Mouse (Mus musculus) erythroblast, adult 5-6 weeks (primary cell): ENCODE data around the gene Aprt. TPM values are rescaled to one million over a fixed set of nuclear protein-coding genes. Genes with fewer than 3 reads are reported as not detected.
A peak's percentile ranks its signal among the peaks of the same experiment; 100 is the strongest.

Source experiments
- ATAC-seq: replicated peaks from 2 replicates; pipeline ENCODE4 v1.8.0; 2016; ENCODE audit warnings: moderate number of reproducible peaks, mild to moderate bottlenecking, moderate TSS enrichment, inconsistent platforms; ENCODE audit not compliant: poor library complexity, low FRiP score, severe bottlenecking
- total RNA-seq, 2 experiments: library from RNA; stranded (forward) in 1 of 2; stranded (reverse) in 1 of 2; fragments of 150-400 nt in 1 of 2; fragments of 200-764, 138-1000 nt in 1 of 2; gene quantifications; 2 replicates each; pipeline versions ENCODE4 v1.2.3 to v1.2.4; 2015 to 2017; ENCODE audit warnings: low replicate concordance in 2 of 2

The Aprt gene
- total RNA-seq, 2 experiments from 2014 or later: 20.6 to 85.7 TPM

- peak; percentile 87 for ATAC-seq
These were observed 9.2 kb downstream of the Aprt start, which contains the start of gene Cdt1 for GRCm38 (mm10) chr8:122567361-122568108. Cdt1 (plus strand) TSS chr8:122568015.

- ATAC-seq: 0 out of 2 replicates have a peak, but pooled peaks have one; percentile 0
These were observed 9.9 kb downstream of the Aprt start for GRCm38 (mm10) chr8:122566766-122567165.

DNA sequence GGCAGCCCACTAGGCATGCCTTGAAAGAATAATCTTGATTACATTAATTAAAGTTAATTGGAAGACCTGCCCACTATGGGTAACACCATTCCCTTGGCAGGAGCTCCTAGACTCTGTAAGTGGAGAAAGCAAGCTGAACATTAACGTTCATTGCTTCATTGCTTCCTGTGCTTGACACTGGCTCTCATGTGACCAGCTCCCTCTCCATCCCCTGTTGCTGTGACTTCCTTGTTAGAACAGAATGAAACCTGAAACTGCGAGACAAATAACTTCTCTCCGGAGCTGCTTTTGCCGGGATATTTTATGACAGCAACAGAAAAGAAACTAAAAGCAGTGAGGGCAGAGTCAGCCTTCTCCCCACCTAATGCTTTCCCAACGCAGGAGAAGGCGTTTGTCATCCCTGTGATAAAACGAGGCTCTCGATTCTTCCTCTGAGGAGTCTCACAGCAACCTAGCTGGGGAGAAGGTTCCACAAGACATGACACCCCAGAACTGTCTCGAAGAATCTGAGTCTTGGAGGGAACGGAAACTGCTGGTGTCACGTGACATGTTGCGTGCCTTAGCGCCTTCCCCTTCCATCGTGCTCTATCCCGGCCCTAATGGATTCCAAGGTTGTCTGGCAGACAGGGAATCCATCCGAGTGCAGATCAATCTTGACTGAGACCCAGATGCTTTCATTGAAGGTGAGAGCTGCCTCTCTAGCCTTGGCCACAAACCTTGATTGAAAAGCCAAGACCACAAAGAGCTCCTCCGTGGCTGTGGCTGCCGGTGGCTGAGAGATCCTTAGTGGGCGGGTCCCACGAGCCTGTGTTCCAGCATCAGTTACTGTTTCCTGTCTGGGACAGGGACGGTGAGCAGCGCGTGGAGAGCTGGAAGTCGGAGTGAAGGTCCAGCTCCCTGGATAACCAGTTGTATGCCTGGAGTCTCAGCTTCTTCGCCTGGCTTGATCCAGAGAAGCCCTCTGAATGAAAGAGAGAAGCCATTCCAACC, 12.1 kb downstream of the Aprt start:
- ATAC-seq: no peak

GRCm38 (mm10) chr8:122561199-122561598, 15.5 kb downstream of the Aprt start:
- no peak for ATAC-seq

GRCm38 (mm10) chr8:122558671-122559349, 17.9 kb downstream of the Aprt start:
- no peak for ATAC-seq

- no peak for ATAC-seq
These were observed 19.3 kb downstream of the Aprt start for GRCm38 (mm10) chr8:122557248-122558038.

- ATAC-seq: peak; percentile 56
These were observed 20.4 kb downstream of the Aprt start for GRCm38 (mm10) chr8:122556030-122557009.

GRCm38 (mm10) chr8:122554786-122555185, 21.9 kb downstream of the Aprt start:
- ATAC-seq: no peak

- ATAC-seq: peak; percentile 72
These were observed 25.3 kb downstream of the Aprt start, which contains the start of gene Piezo1 for GRCm38 (mm10) chr8:122551265-122552051. Piezo1 (minus strand) TSS chr8:122551329.

DNA sequence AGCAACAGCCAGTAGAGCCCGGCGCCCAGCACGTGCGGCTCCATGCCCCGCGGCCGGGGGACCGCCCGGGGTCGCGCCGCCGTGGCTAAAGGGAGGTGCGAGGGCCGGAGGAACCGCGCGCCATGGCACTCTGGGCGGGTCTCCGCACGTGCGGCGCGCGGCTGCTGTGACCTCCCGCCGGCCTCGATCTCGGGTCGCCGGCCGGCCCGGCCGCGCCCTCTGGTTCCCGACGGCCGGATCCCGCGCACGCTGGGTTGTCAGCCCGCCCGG, 25.8 kb downstream of the Aprt start:
- ATAC-seq: no peak

DNA sequence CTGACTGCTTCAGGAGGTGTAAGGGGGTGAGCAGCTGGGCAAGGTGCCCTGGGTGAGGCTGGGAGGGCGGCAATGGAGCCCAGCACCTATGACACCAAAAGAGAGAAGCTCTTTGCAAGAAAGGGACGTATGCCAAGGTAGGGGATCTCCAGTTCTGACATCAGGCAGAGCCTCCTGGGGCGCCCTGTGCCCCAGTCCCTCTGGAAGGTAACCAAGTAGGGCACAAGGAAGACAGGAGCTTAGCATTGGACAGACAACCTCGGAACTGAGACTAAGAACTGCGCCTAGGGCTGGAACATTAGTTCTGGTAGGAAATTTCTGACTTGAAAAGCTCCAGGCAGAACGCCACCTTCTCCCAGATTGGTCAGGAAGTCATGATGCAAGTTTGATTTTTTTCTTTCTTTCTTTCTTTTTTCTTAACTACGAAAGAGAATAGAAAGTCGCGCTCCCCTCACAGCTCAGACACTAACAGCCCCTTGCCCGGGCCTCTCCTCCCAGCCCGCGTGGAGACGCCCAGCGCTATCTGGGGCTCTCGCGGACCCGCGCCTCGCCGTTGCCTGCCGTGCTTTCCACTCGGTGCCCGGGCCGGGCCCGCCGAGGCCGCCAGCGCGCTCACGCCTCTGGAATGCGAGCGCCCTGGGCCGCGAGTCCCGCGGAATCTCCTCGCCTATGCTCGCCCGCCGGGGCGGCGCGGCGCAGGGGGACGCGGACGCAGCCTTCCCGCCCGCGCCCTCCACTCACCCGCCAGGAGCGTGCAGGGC, 26.3 kb downstream of the Aprt start:
- 0 out of 2 replicates have a peak, but pooled peaks have one; percentile 13 for ATAC-seq

DNA sequence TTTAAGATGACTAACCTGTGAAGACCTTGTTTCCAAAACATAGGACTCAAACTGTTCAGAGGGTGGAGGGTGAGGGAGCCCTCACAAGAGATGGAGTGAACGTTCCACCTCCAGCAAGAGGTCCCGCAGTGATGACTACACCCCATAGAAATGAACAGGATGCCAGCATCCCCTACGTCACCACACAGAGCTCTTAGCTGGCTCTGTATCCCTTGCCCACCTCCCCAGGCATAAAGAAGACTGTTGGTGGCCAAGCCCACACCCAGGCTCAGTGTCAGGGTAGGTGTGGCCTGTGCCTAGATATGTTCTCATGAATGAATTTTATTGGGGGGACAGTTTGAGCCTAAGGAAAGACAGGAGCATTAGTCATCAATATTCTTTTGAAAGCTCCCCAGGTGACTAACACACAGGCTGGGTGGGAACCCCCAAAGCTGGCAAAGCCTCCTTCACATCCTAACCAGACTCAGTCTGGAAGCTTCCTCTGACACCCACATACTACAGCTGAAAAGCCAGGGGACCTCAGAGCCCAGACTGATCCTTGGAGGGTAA, 27.7 kb downstream of the Aprt start:
- 0 out of 2 replicates have a peak, but pooled peaks have one; percentile 21 for ATAC-seq

DNA sequence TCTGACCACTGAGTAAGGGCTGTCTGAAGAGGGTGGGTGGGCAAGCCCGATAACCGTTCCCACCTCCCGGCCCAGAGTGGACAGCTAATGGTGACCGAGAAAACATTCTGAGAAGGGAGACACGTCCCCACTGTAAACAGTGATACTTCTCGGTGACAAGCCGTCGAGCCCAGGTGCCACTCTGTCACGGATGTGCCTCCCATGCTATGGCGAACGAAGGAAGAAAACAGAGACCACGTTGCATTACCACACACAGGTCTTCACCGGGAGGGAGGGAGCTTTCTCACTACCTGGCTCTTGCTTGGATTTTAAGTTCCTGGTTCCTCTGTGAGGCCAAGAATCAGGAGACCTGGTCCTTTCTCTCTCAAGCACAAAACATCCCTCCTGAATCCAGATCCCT, 28.4 kb downstream of the Aprt start:
- no peak for ATAC-seq

- ATAC-seq: peak; percentile 43
These were observed 28.9 kb downstream of the Aprt start for GRCm38 (mm10) chr8:122547815-122548214.

- no peak for ATAC-seq
These were observed 29.8 kb downstream of the Aprt start for GRCm38 (mm10) chr8:122546811-122547453.
